Mouse (Mus musculus): ENCODE measurements around the gene Tmem150a. TPM values are rescaled to one million over a fixed set of nuclear protein-coding genes. Genes with fewer than 3 reads are reported as not detected.

Gene Tmem150a
- polyA plus RNA-seq, 1 experiment from 2014 or later = 14.6 TPM

- H3K9me3 ChIP-seq = no peaks in the 10 kb centered on the region
- no peak for ATAC-seq (ENCODE audit: low FRiP score, low read depth)
Observed at GRCm38 (mm10) chr6:72333111-72333510, 22.1 kb upstream of the Tmem150a start.

GRCm38 (mm10) chr6:72340481-72340880 is 14.8 kb upstream of the Tmem150a start:
- WGBS = 71% methylated on average over 2 of the region's 2 CpGs
- Histone ChIP-seq H3K27ac (no peak overlapping the region; the same call in 1 of the 2 replicates), H3K4me2 (replicated peaks) (no peak overlapping the region), H3K4me1 (peaks cover 14% of the 10 kb centered on the region), H3K9ac (no peak overlapping the region), H3K36me3 (peaks cover 59% of the 10 kb centered on the region), H3K4me3 (no peak overlapping the region), H3K27me3 (no peaks in the 10 kb centered on the region), H3K9me3 (no peaks in the 10 kb centered on the region)
- no peak for ATAC-seq (ENCODE audit: low FRiP score, low read depth)

More at GRCm38 (mm10) chr6:72333111-72333510, 22.1 kb upstream of the Tmem150a start:
- no peaks in the 10 kb centered on the region for H3K4me1 ChIP-seq
- no peak overlapping the region for H3K27ac ChIP-seq
- no peak overlapping the region for H3K4me3 ChIP-seq
- peaks cover 96% of the 10 kb centered on the region for H3K36me3 ChIP-seq
- no peak overlapping the region for H3K9ac ChIP-seq
- H3K27me3 ChIP-seq = no peaks in the 10 kb centered on the region
- no peak overlapping the region for H3K4me2 ChIP-seq (replicated peaks)
- 85% methylated on average over 5 of the region's 5 CpGs for WGBS

- peak; percentile 20; the same call in 1 of the 2 replicates for ATAC-seq (ENCODE audit: low FRiP score, low read depth)
- under 1% methylated on average over 42 of the region's 42 CpGs for WGBS
Observed at GRCm38 (mm10) chr6:72344396-72345073, 10.7 kb upstream of the Tmem150a start.

GRCm38 (mm10) chr6:72345074-72345567 is 10.1 kb upstream of the Tmem150a start, which contains the start of gene Usp39:
Gene Usp39, minus strand, starts transcription at chr6:72345184.
- WGBS = under 1% methylated on average over 30 of the region's 30 CpGs
- peak; percentile 85 for ATAC-seq (ENCODE audit: low FRiP score, low read depth)
- Histone ChIP-seq H3K9me3 (no peaks in the 10 kb centered on the region), H3K9ac (peak within 1 kb of the TSS; percentile 92), H3K27ac (peak within 1 kb of the TSS; percentile 44; the same call in 1 of the 2 replicates), H3K4me2 (replicated peaks) (peak within 1 kb of the TSS; percentile 91), H3K36me3 (peaks cover 31% of the 10 kb centered on the region), H3K27me3 (no peaks in the 10 kb centered on the region), H3K4me3 (peak within 1 kb of the TSS; percentile 90), H3K4me1 (peaks cover 40% of the 10 kb centered on the region)

More at GRCm38 (mm10) chr6:72344396-72345073, 10.7 kb upstream of the Tmem150a start:
- Histone ChIP-seq H3K4me1 (peaks cover 40% of the 10 kb centered on the region), H3K9me3 (no peaks in the 10 kb centered on the region), H3K9ac (peak overlapping the region; percentile 92), H3K4me3 (peak overlapping the region; percentile 90), H3K27me3 (no peaks in the 10 kb centered on the region), H3K27ac (peak overlapping the region; percentile 44; the same call in 1 of the 2 replicates), H3K36me3 (peaks cover 30% of the 10 kb centered on the region), H3K4me2 (replicated peaks) (peak overlapping the region; percentile 91)

- Histone ChIP-seq H3K4me1 (peaks cover 40% of the 10 kb centered on the region), H3K36me3 (peaks cover 36% of the 10 kb centered on the region), H3K4me2 (replicated peaks) (peak overlapping the region; percentile 91), H3K27ac (no peak overlapping the region), H3K9ac (peak overlapping the region; percentile 92; the same call in 1 of the 2 replicates), H3K4me3 (peak overlapping the region; percentile 90), H3K9me3 (no peaks in the 10 kb centered on the region), H3K27me3 (no peaks in the 10 kb centered on the region)
- ATAC-seq (ENCODE audit: low FRiP score, low read depth) = no peak
- 46% methylated on average over 6 of the region's 6 CpGs for WGBS
Observed at GRCm38 (mm10) chr6:72345633-72346032, 9.6 kb upstream of the Tmem150a start.

- Histone ChIP-seq H3K4me1 (peaks cover 41% of the 10 kb centered on the region), H3K4me2 (replicated peaks) (0 out of 2 replicates have a peak overlapping the region, but pooled peaks have one; percentile 1), H3K9me3 (no peaks in the 10 kb centered on the region), H3K36me3 (peaks cover 32% of the 10 kb centered on the region), H3K9ac (no peak overlapping the region), H3K27me3 (no peaks in the 10 kb centered on the region), H3K4me3 (no peak overlapping the region), H3K27ac (no peak overlapping the region)
- WGBS = 88% methylated on average over 4 of the region's 4 CpGs
- no peak for ATAC-seq (ENCODE audit: low FRiP score, low read depth)
Observed at GRCm38 (mm10) chr6:72346261-72346660, 9.0 kb upstream of the Tmem150a start.

- Histone ChIP-seq H3K4me2 (replicated peaks) (peak within 1 kb of the TSS; percentile 88), H3K4me3 (peak within 1 kb of the TSS; percentile 85), H3K4me1 (peaks cover 50% of the 10 kb centered on the region), H3K27me3 (no peaks in the 10 kb centered on the region), H3K9ac (peak within 1 kb of the TSS; percentile 91), H3K27ac (peak within 1 kb of the TSS; percentile 89), H3K36me3 (peaks cover 27% of the 10 kb centered on the region), H3K9me3 (no peaks in the 10 kb centered on the region)
- under 1% methylated on average over 60 of the region's 72 CpGs for WGBS
- peak; percentile 74 for ATAC-seq (ENCODE audit: low FRiP score, low read depth)
Observed at GRCm38 (mm10) chr6:72347166-72347941, 7.9 kb upstream of the Tmem150a start, which contains the start of gene 0610030E20Rik. Gene 0610030E20Rik, plus strand, starts transcription at chr6:72347317.

- Histone ChIP-seq H3K9ac (peak overlapping the region; percentile 91), H3K4me3 (peak overlapping the region; percentile 85), H3K9me3 (no peaks in the 10 kb centered on the region), H3K27ac (no peak overlapping the region), H3K4me2 (replicated peaks) (peak overlapping the region; percentile 88), H3K36me3 (peaks cover 25% of the 10 kb centered on the region), H3K27me3 (no peaks in the 10 kb centered on the region), H3K4me1 (peaks cover 61% of the 10 kb centered on the region)
- WGBS = 83% methylated on average over 10 of the region's 10 CpGs
- no peak for ATAC-seq (ENCODE audit: low FRiP score, low read depth)
Observed at GRCm38 (mm10) chr6:72348411-72348810, 6.8 kb upstream of the Tmem150a start.

- Histone ChIP-seq H3K4me1 (peaks cover 62% of the 10 kb centered on the region), H3K9me3 (no peaks in the 10 kb centered on the region), H3K36me3 (peaks cover 25% of the 10 kb centered on the region)
Observed at GRCm38 (mm10) chr6:72350214-72350613, 5.0 kb upstream of the Tmem150a start.

GRCm38 (mm10) chr6:72352636-72353405 is 2.4 kb upstream of the Tmem150a start:
- peaks cover 27% of the 10 kb centered on the region for H3K36me3 ChIP-seq
- H3K9ac ChIP-seq = no peak overlapping the region
- 43% methylated on average over 5 of the region's 5 CpGs for WGBS
- H3K4me3 ChIP-seq = no peak overlapping the region
- H3K4me1 ChIP-seq = peaks cover 68% of the 10 kb centered on the region
- H3K4me2 ChIP-seq (replicated peaks) = 0 out of 2 replicates have a peak overlapping the region, but pooled peaks have one; percentile 11
- peak overlapping the region; percentile 63; the same call in 1 of the 2 replicates for H3K27ac ChIP-seq
- H3K27me3 ChIP-seq = no peaks in the 10 kb centered on the region
- no peaks in the 10 kb centered on the region for H3K9me3 ChIP-seq
- no peak for ATAC-seq (ENCODE audit: low FRiP score, low read depth)

More at GRCm38 (mm10) chr6:72350214-72350613, 5.0 kb upstream of the Tmem150a start:
- no peak overlapping the region for H3K27ac ChIP-seq
- H3K27me3 ChIP-seq = no peaks in the 10 kb centered on the region
- WGBS = 93% methylated on average over 2 of the region's 2 CpGs
- no peak overlapping the region for H3K4me2 ChIP-seq (replicated peaks)
- no peak overlapping the region for H3K4me3 ChIP-seq
- no peak overlapping the region for H3K9ac ChIP-seq
- no peak for ATAC-seq (ENCODE audit: low FRiP score, low read depth)

GRCm38 (mm10) chr6:72354025-72354424 is 1.2 kb upstream of the Tmem150a start:
- no peak overlapping the region for H3K4me3 ChIP-seq
- H3K4me1 ChIP-seq = peaks cover 59% of the 10 kb centered on the region
- no peak overlapping the region for H3K27ac ChIP-seq
- no peaks in the 10 kb centered on the region for H3K27me3 ChIP-seq
- 64% methylated on average over 1 of the region's 1 CpGs for WGBS
- no peaks in the 10 kb centered on the region for H3K9me3 ChIP-seq
- peaks cover 32% of the 10 kb centered on the region for H3K36me3 ChIP-seq
- no peak overlapping the region for H3K4me2 ChIP-seq (replicated peaks)
- ATAC-seq (ENCODE audit: low FRiP score, low read depth) = no peak
- H3K9ac ChIP-seq = no peak overlapping the region

Measured in limb, embryonic 13.5 days (tissue).